Mouse (Mus musculus) MEL (cell line): Measurements from ENCODE around the gene Fanca. TPM values are rescaled to one million over a fixed set of nuclear protein-coding genes. Genes with fewer than 3 reads are reported as not detected.
A peak's percentile ranks its signal among the peaks of the same experiment; 100 is the strongest.

Experiments
- DNase-seq: peaks from one replicate; pipeline ENCODE4 v3.0.0; 2011; ENCODE audit warnings: low read depth, low spot score
- H3K27ac ChIP-seq: 2 replicates; pipeline ENCODE4 v1.5.1; 2012; ENCODE audit warnings: low read depth, mild to moderate bottlenecking, control low read depth, low read length, moderate library complexity; ENCODE audit not compliant: control insufficient read depth
- H3K27me3 ChIP-seq, 2 experiments: fragments of 150-350 bp in 1 of 2; sonication (generic) in 1 of 2; 2 replicates each; pipeline ENCODE4 v1.6.1; 2012; ENCODE audit warnings: low read length in 2 of 2, mild to moderate bottlenecking in 2 of 2, improper control_type of control experiment in 1 of 2, moderate library complexity in 1 of 2; ENCODE audit not compliant: insufficient read depth in 2 of 2, control insufficient read depth in 1 of 2
- H3K36me3 ChIP-seq, 2 experiments: 2 replicates each; pipeline ENCODE4 v1.6.1; 2012 to 2014; ENCODE audit warnings: low read length in 2 of 2, improper control_type of control experiment in 1 of 2, inconsistent platforms in 1 of 2, mild to moderate bottlenecking in 1 of 2; ENCODE audit not compliant: insufficient read depth in 2 of 2, control insufficient read depth in 1 of 2
- H3K4me1 ChIP-seq, 2 experiments: fragments of 150-350 bp in 1 of 2; sonication (generic) in 1 of 2; 2 replicates each; pipeline ENCODE4 v1.6.1; 2012; ENCODE audit warnings: low read length in 2 of 2, improper control_type of control experiment in 1 of 2, mild to moderate bottlenecking in 1 of 2; ENCODE audit not compliant: insufficient read depth in 2 of 2, control insufficient read depth in 1 of 2
- H3K4me3 ChIP-seq, 2 experiments: fragments of 150-350 bp in 1 of 2; sonication (generic) in 1 of 2; 2 replicates each; pipeline ENCODE4 v1.5.1; 2012; ENCODE audit warnings: low read depth in 2 of 2, low read length in 2 of 2, mild to moderate bottlenecking in 2 of 2, moderate library complexity in 2 of 2, control low read depth in 1 of 2, improper control_type of control experiment in 1 of 2; ENCODE audit not compliant: control insufficient read depth in 1 of 2, insufficient read depth in 1 of 2
- H3K79me2 ChIP-seq: 2 replicates; pipeline ENCODE4 v1.6.1; 2012; ENCODE audit warnings: mild to moderate bottlenecking, low read length, moderate library complexity; ENCODE audit not compliant: control insufficient read depth, poor library complexity, insufficient read depth
- H3K9ac ChIP-seq: 2 replicates; pipeline ENCODE4 v1.6.1; 2012; ENCODE audit warnings: low read depth, mild to moderate bottlenecking, control low read depth, low read length, moderate library complexity; ENCODE audit not compliant: control insufficient read depth, poor library complexity, severe bottlenecking
- H3K9me3 ChIP-seq: fragments of 150-350 bp; sonication (generic); replicated peaks from 2 replicates; pipeline ENCODE4 v1.6.1; 2012; ENCODE audit warnings: mild to moderate bottlenecking, low read length, improper control_type of control experiment, moderate library complexity; ENCODE audit not compliant: insufficient read depth
- BHLHE40 ChIP-seq: IDR thresholded peaks from 2 replicates; pipeline ENCODE4 v1.6.1; 2012; ENCODE audit warnings: low read depth, mild to moderate bottlenecking, inconsistent platforms, low read length, improper control_type of control experiment, borderline replicate concordance
- CHD1 ChIP-seq: IDR thresholded peaks from 2 replicates; pipeline ENCODE4 v1.6.1; 2012; ENCODE audit warnings: low read depth, mild to moderate bottlenecking, inconsistent platforms, low read length, improper control_type of control experiment
- CTCF ChIP-seq, 3 experiments: IDR thresholded peaks in 2 of 3; conservative IDR thresholded peaks in 1 of 3; 2 replicates each; pipeline ENCODE4 v1.5.1; 2011 to 2012; ENCODE audit warnings: low read length in 3 of 3, low read depth in 2 of 3, mild to moderate bottlenecking in 2 of 3, improper control_type of control experiment in 1 of 3, inconsistent platforms in 1 of 3, mixed read lengths in 1 of 3, moderate library complexity in 1 of 3; ENCODE audit not compliant: control insufficient read depth in 1 of 3, insufficient read depth in 1 of 3, poor library complexity in 1 of 3, severe bottlenecking in 1 of 3
- ELF1 ChIP-seq: IDR thresholded peaks from 2 replicates; pipeline ENCODE4 v1.6.1; 2014; ENCODE audit warnings: low read depth, mild to moderate bottlenecking, inconsistent platforms, low read length, improper control_type of control experiment, moderate library complexity
- EP300 ChIP-seq, 2 experiments: IDR thresholded peaks; 2 replicates each; pipeline ENCODE4 v1.6.1; 2011; ENCODE audit warnings: improper control_type of control experiment in 2 of 2, low read length in 2 of 2, low read depth in 1 of 2, mild to moderate bottlenecking in 1 of 2
- ETS1 ChIP-seq: IDR thresholded peaks from 2 replicates; pipeline ENCODE4 v1.6.1; 2012; ENCODE audit warnings: low read depth, mild to moderate bottlenecking, inconsistent platforms, low read length, improper control_type of control experiment, moderate library complexity
- GABPA ChIP-seq: IDR thresholded peaks from 2 replicates; pipeline ENCODE4 v1.6.1; 2012; ENCODE audit warnings: low read depth, mild to moderate bottlenecking, inconsistent platforms, low read length, improper control_type of control experiment, moderate library complexity
- JUND ChIP-seq: IDR thresholded peaks from 2 replicates; pipeline ENCODE4 v1.6.1; 2011; ENCODE audit warnings: low read depth, mild to moderate bottlenecking, improper control_type of control experiment, low read length
- KAT2A ChIP-seq: conservative IDR thresholded peaks from 2 replicates; pipeline ENCODE4 v1.6.1; 2012; ENCODE audit warnings: low read depth, low read length, improper control_type of control experiment, inconsistent platforms
- MAFK ChIP-seq: IDR thresholded peaks from 2 replicates; pipeline ENCODE4 v1.6.1; 2011; ENCODE audit warnings: low read depth, mild to moderate bottlenecking, low read length, improper control_type of control experiment, borderline replicate concordance
- MEF2A ChIP-seq: IDR thresholded peaks from 2 replicates; pipeline ENCODE4 v1.6.1; 2014; ENCODE audit warnings: low read depth, mild to moderate bottlenecking, inconsistent platforms, low read length, improper control_type of control experiment; ENCODE audit not compliant: poor library complexity, insufficient replicate concordance, severe bottlenecking; ENCODE audit errors: extremely low read depth
- MYC ChIP-seq: IDR thresholded peaks from 2 replicates; pipeline ENCODE4 v1.6.1; 2011; ENCODE audit warnings: low read depth, mild to moderate bottlenecking, low read length, improper control_type of control experiment, moderate library complexity
- POLR2A ChIP-seq, 2 experiments: IDR thresholded peaks; 2 replicates each; pipeline ENCODE4 v1.6.1; 2011 to 2012; ENCODE audit warnings: low read length in 2 of 2, mild to moderate bottlenecking in 2 of 2, control low read depth in 1 of 2, improper control_type of control experiment in 1 of 2, low read depth in 1 of 2, moderate library complexity in 1 of 2; ENCODE audit not compliant: control insufficient read depth in 1 of 2, insufficient read depth in 1 of 2, poor library complexity in 1 of 2
- POLR2AphosphoS5 ChIP-seq: IDR thresholded peaks from 2 replicates; pipeline ENCODE4 v1.6.1; 2012; ENCODE audit warnings: low read depth, borderline replicate concordance, mild to moderate bottlenecking, inconsistent platforms, low read length, moderate library complexity, mixed read lengths
- RAD21 ChIP-seq: IDR thresholded peaks from 2 replicates; pipeline ENCODE4 v1.6.1; 2011; ENCODE audit warnings: mild to moderate bottlenecking, low read depth, low read length, improper control_type of control experiment
- SIN3A ChIP-seq: IDR thresholded peaks from 2 replicates; pipeline ENCODE4 v1.6.1; 2012; ENCODE audit warnings: low read length, improper control_type of control experiment, inconsistent platforms
- SMC3 ChIP-seq: IDR thresholded peaks from 2 replicates; pipeline ENCODE4 v1.6.1; 2011; ENCODE audit warnings: low read depth, low read length, improper control_type of control experiment
- TAL1 ChIP-seq: IDR thresholded peaks from 2 replicates; pipeline ENCODE4 v1.6.1; 2012; ENCODE audit warnings: mild to moderate bottlenecking, inconsistent platforms, low read length, moderate library complexity, mixed read lengths
- USF1 ChIP-seq: IDR thresholded peaks from 2 replicates; pipeline ENCODE4 v1.6.1; 2014; ENCODE audit warnings: low read depth, mild to moderate bottlenecking, inconsistent platforms, low read length, improper control_type of control experiment, moderate library complexity
- USF2 ChIP-seq, 2 experiments: IDR thresholded peaks; 2 replicates each; pipeline ENCODE4 v1.6.1; 2011 to 2012; ENCODE audit warnings: improper control_type of control experiment in 2 of 2, low read length in 2 of 2, borderline replicate concordance in 1 of 2, inconsistent platforms in 1 of 2, low read depth in 1 of 2, mild to moderate bottlenecking in 1 of 2; ENCODE audit not compliant: insufficient read depth in 1 of 2
- ZC3H11A ChIP-seq: IDR thresholded peaks from 2 replicates; pipeline ENCODE4 v1.6.1; 2012; ENCODE audit warnings: low read depth, mild to moderate bottlenecking, inconsistent platforms, low read length, improper control_type of control experiment
- ZKSCAN1 ChIP-seq: IDR thresholded peaks from 2 replicates; pipeline ENCODE4 v1.6.1; 2012; ENCODE audit warnings: low read depth, mild to moderate bottlenecking, inconsistent platforms, low read length, improper control_type of control experiment, moderate library complexity
- ZMIZ1 ChIP-seq: IDR thresholded peaks from 2 replicates; pipeline ENCODE4 v1.6.1; 2012; ENCODE audit warnings: low read depth, mild to moderate bottlenecking, inconsistent platforms, low read length, improper control_type of control experiment, moderate library complexity
- polyA plus RNA-seq, 2 experiments: library from polyadenylated mRNA; stranded (reverse) in 1 of 2; unstranded in 1 of 2; fragments of >175 nt in 1 of 2; fragments of >200 nt in 1 of 2; gene quantifications; 2 replicates each; pipeline versions ENCODE4 v1.2.1 to v1.2.4; 2012; ENCODE audit warnings: low replicate concordance in 2 of 2, low read depth in 1 of 2; ENCODE audit not compliant: insufficient read length in 2 of 2, insufficient read depth in 1 of 2, missing spikeins in 1 of 2
- total RNA-seq: library from RNA; depleted of rRNA; stranded (reverse); fragments of 300-350 nt; gene quantifications from 2 replicates; pipeline ENCODE4 v1.2.3, GENCODE M21; 2012

Fanca gene
- total and polyA plus RNA-seq, 3 experiments, result 32.2 to 75.9 TPM; not detected in 1

GRCm38 (mm10) chr8:123291716-123292115 lies 26.7 kb downstream of the Fanca start:
- H3K9me3 ChIP-seq, result no peaks in the 10 kb centered on the region
- H3K27me3 ChIP-seq, result no peaks in the 10 kb centered on the region
- no peaks in the 10 kb centered on the region for H3K4me1 ChIP-seq
- no peak for DNase-seq
- no peak overlapping the region for H3K27ac ChIP-seq
- H3K79me2 ChIP-seq, result no peaks in the 10 kb centered on the region
- TF ChIP-seq JUND, result no peak
- TF ChIP-seq GABPA, result no peak
- no peak for TF ChIP-seq TAL1
- TF ChIP-seq ZMIZ1, result no peak
- no peak for TF ChIP-seq POLR2AphosphoS5
- no peak for TF ChIP-seq CHD1
- TF ChIP-seq SMC3, result no peak
- no peak for TF ChIP-seq MEF2A
- no peak for TF ChIP-seq ZKSCAN1
- no peak for TF ChIP-seq MYC
- TF ChIP-seq POLR2A (IDR thresholded peaks at IDR 0.05; ENCODE audit: control insufficient read depth in 1 of 2, insufficient read depth in 1 of 2, low read depth in 1 of 2, low read length in 2 of 2, poor library complexity in 1 of 2), result no peak
- TF ChIP-seq USF1, result no peak
- no peak for TF ChIP-seq ETS1
- TF ChIP-seq KAT2A, result no peak
- no peak for TF ChIP-seq RAD21
- no peak overlapping the region for H3K9ac ChIP-seq
- H3K36me3 ChIP-seq, result no peaks in the 10 kb centered on the region; a peak in 1 of 4 replicates
- H3K4me3 ChIP-seq, result no peak overlapping the region

GRCm38 (mm10) chr8:123290679-123291078 lies 27.7 kb downstream of the Fanca start:
- no peak overlapping the region for H3K4me3 ChIP-seq
- H3K79me2 ChIP-seq, result no peaks in the 10 kb centered on the region
- no peak for DNase-seq
- no peaks in the 10 kb centered on the region; a peak in 1 of 4 replicates for H3K36me3 ChIP-seq
- H3K27ac ChIP-seq, result no peak overlapping the region
- H3K9me3 ChIP-seq, result no peaks in the 10 kb centered on the region
- no peaks in the 10 kb centered on the region for H3K27me3 ChIP-seq
- TF ChIP-seq TAL1 (no peak), MYC (no peak)
- H3K9ac ChIP-seq, result no peak overlapping the region
- H3K4me1 ChIP-seq, result no peaks in the 10 kb centered on the region

DNA sequence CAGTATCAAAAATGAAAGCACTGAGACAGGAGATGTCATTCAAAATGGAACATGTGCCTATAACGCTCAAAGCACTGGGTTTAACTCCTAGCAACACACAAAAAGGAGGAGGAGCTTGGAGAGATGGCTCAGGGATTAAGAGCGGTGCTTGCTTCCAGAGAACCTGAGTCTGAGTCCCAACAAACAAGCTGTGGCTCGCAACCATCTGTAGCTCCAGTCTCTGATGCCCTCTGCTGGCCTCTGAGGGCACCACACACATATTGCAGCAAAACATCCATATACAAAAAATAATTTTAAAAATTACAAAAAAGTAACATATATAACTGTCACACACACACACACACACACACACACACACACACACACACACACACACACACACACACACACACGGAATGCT lies 28.2 kb downstream of the Fanca start:
- Histone ChIP-seq H3K27ac (no peak overlapping the region), H3K4me3 (no peak overlapping the region), H3K36me3 (no peaks in the 10 kb centered on the region; a peak in 1 of 4 replicates), H3K27me3 (no peaks in the 10 kb centered on the region), H3K9me3 (no peaks in the 10 kb centered on the region), H3K4me1 (no peaks in the 10 kb centered on the region), H3K9ac (no peak overlapping the region), H3K79me2 (no peaks in the 10 kb centered on the region)
- peak; percentile 57 for DNase-seq
- TF ChIP-seq ELF1 (no peak), SIN3A (no peak), MAFK (no peak), ZMIZ1 (no peak), MEF2A (no peak), RAD21 (peak; percentile 66), ETS1 (no peak), EP300 (IDR thresholded peaks at IDR 0.05; ENCODE audit: low read depth in 1 of 2, low read length in 2 of 2) (no peak), ZC3H11A (peak; percentile 44), KAT2A (no peak), CTCF (IDR thresholded peaks at IDR 0.05 in 2 of 3, conservative IDR thresholded peaks at IDR 0.05 in 1 of 3; ENCODE audit: control insufficient read depth in 1 of 3, insufficient read depth in 1 of 3, low read depth in 2 of 3, low read length in 3 of 3, poor library complexity in 1 of 3, severe bottlenecking in 1 of 3) (peak; percentile 56 to 80 (median 72)), CHD1 (no peak), BHLHE40 (no peak), USF2 (IDR thresholded peaks at IDR 0.05; ENCODE audit: borderline replicate concordance in 1 of 2, insufficient read depth in 1 of 2, low read depth in 1 of 2, low read length in 2 of 2) (no peak), SMC3 (peak; percentile 52)
